Mouse (Mus musculus): ENCODE measurements around the gene Gm28553.
"Not testable (repeated sequence)": the region's sequence is repeated elsewhere in the genome, so short reads cannot be mapped to it uniquely, and the experiment has no call there.

Gm28553 gene

GRCm38 (mm10) chrY:48856197-48856596, at the start of gene Gm28553:
TSS of gene Gm28553 (plus strand) at chrY:48856497.
- DNase-seq, result not testable (repeated sequence)

Data from lung, postnatal 10 days (tissue).